Mouse (Mus musculus) lung, embryonic 16.5 days (tissue): ENCODE results near the gene Apbb2. TPM values are rescaled to one million over a fixed set of nuclear protein-coding genes. Genes with fewer than 3 reads are reported as not detected.

Source experiments
- polyA plus RNA-seq: library from polyadenylated mRNA; unstranded; fragments of >200 nt; fragmentation: Nextera tagmentation; extraction: Ambion mirVana; gene quantifications from 2 replicates; pipeline ENCODE4 v1.2.1, GENCODE M21; 2015

Gene Apbb2
- polyA plus RNA-seq, 1 experiment from 2014 or later = 56.7 TPM

Other genes with a start within 250 kb of the Apbb2 start
- 59.2 and 62.0 TPM in 2 replicates for gene Uchl1, start 57.3 kb upstream of the Apbb2 start, polyA plus RNA-seq
- 97.4 and 109 TPM in 2 replicates for gene Limch1, start 127.0 kb upstream of the Apbb2 start, polyA plus RNA-seq